Mouse (Mus musculus) spleen, adult 2 months (tissue): ENCODE results near the gene Hoxd13.

Experiments used
- CTCF ChIP-seq: fragments of 200-500 bp; IDR thresholded peaks from 2 replicates; pipeline ENCODE4 v1.5.1; 2011; ENCODE audit warnings: mild to moderate bottlenecking, inconsistent platforms; ENCODE audit not compliant: insufficient read depth, insufficient read length, insufficient replicate concordance; ENCODE audit errors: extremely low read depth
- POLR2A ChIP-seq: fragments of 200-500 bp; IDR thresholded peaks from 2 replicates; pipeline ENCODE4 v1.6.1; 2011; ENCODE audit warnings: low read depth, low read length, inconsistent platforms

DNA sequence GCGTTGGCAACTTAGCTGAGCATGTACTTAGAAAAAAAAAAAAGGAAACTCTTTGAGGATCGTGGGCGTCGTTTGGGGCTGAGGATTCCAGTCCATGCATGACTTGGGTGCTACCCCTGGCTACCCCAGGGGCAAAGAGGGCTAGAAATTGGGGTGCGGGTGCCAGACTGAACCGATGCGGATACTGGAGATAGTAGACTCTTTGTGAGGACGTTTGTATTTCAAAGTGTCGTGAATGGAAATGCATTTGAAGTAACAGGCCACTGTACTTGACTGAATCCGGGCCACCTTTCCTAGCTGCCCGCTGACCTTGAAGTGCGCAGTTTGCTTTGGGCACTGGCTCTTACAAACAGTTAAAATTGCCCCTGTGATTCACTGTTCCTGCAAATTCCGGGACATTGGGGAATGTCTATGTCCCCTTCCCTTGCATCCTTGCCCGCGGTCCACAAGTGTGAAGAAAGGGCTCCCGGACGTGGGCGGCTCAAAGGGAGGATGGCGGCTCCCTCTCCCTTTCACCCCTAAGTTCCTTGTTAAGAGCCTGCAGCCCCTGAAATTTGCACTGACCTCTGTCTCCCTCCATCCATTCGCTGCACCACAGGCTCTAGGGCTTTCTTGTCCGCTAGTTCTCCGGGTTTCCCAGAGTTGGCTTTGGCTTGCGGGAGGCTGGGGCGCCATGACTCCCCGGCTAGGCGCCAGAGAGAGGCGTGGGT, 19.0 kb downstream of the Hoxd13 start:
- TF ChIP-seq CTCF (no peak), POLR2A (no peak)
